Mouse (Mus musculus): ENCODE data around the gene Tsg101. TPM values are rescaled to one million over a fixed set of nuclear protein-coding genes. Genes with fewer than 3 reads are reported as not detected.
A peak's percentile ranks its signal among the peaks of the same experiment; 100 is the strongest.

Gene Tsg101
- polyA plus RNA-seq, 1 experiment from 2014 or later: 342 TPM

- Histone ChIP-seq H3K27ac (replicated peaks) (no peak within 1 kb of the TSS), H3K4me1 (replicated peaks) (no peaks in the 10 kb centered on the region), H3K4me2 (no peak within 1 kb of the TSS), H3K27me3 (no peaks in the 10 kb centered on the region), H3K9me3 (no peaks in the 10 kb centered on the region), H3K4me3 (no peak within 1 kb of the TSS), H3K9ac (no peak within 1 kb of the TSS), H3K36me3 (peaks cover 4% of the 10 kb centered on the region; the same call in 1 of the 2 replicates)
- ATAC-seq (ENCODE audit: low FRiP score, low read depth): no peak
- 29% methylated on average over 10 of the region's 10 CpGs for WGBS
These were observed 58.8 kb downstream of the Tsg101 start, which contains the start of gene Ldhc for GRCm38 (mm10) chr7:46860996-46861395. TSS of gene Ldhc (plus strand) at chr7:46861203.

- no peak overlapping the region for H3K4me3 ChIP-seq
- H3K27me3 ChIP-seq: no peaks in the 10 kb centered on the region
- WGBS: 64% methylated on average over 6 of the region's 6 CpGs
- ATAC-seq (ENCODE audit: low FRiP score, low read depth): no peak
- no peak overlapping the region for H3K27ac ChIP-seq (replicated peaks)
- H3K4me1 ChIP-seq (replicated peaks): no peaks in the 10 kb centered on the region
- H3K4me2 ChIP-seq: no peak overlapping the region
- no peaks in the 10 kb centered on the region for H3K9me3 ChIP-seq
- peaks cover 21% of the 10 kb centered on the region for H3K36me3 ChIP-seq
- H3K9ac ChIP-seq: no peak overlapping the region
These were observed 60.7 kb downstream of the Tsg101 start for GRCm38 (mm10) chr7:46859031-46859430.

GRCm38 (mm10) chr7:46857436-46857835 is 62.3 kb downstream of the Tsg101 start:
- ATAC-seq (ENCODE audit: low FRiP score, low read depth): no peak
- no peak overlapping the region for H3K4me2 ChIP-seq
- no peak overlapping the region for H3K27ac ChIP-seq (replicated peaks)
- no peak overlapping the region for H3K9ac ChIP-seq
- H3K27me3 ChIP-seq: no peaks in the 10 kb centered on the region
- no peak overlapping the region for H3K4me3 ChIP-seq
- H3K9me3 ChIP-seq: no peaks in the 10 kb centered on the region
- 79% methylated on average over 9 of the region's 9 CpGs for WGBS
- no peaks in the 10 kb centered on the region for H3K4me1 ChIP-seq (replicated peaks)
- peaks cover 34% of the 10 kb centered on the region for H3K36me3 ChIP-seq

- H3K9me3 ChIP-seq: no peaks in the 10 kb centered on the region
- H3K27me3 ChIP-seq: no peaks in the 10 kb centered on the region
- H3K4me1 ChIP-seq (replicated peaks): no peaks in the 10 kb centered on the region
- no peak overlapping the region for H3K4me3 ChIP-seq
- H3K27ac ChIP-seq (replicated peaks): no peak overlapping the region
- no peak for ATAC-seq (ENCODE audit: low FRiP score, low read depth)
- H3K4me2 ChIP-seq: no peak overlapping the region
- WGBS: 77% methylated on average over 7 of the region's 7 CpGs
- H3K9ac ChIP-seq: no peak overlapping the region
- peaks cover 48% of the 10 kb centered on the region for H3K36me3 ChIP-seq
These were observed 63.8 kb downstream of the Tsg101 start for GRCm38 (mm10) chr7:46855866-46856560.

- no peaks in the 10 kb centered on the region for H3K4me1 ChIP-seq (replicated peaks)
- H3K27ac ChIP-seq (replicated peaks): no peak overlapping the region
- no peak overlapping the region for H3K4me2 ChIP-seq
- no peak overlapping the region for H3K9ac ChIP-seq
- peaks cover 71% of the 10 kb centered on the region for H3K36me3 ChIP-seq
- no peaks in the 10 kb centered on the region for H3K27me3 ChIP-seq
- WGBS: 84% methylated on average over 9 of the region's 9 CpGs
- no peak overlapping the region for H3K4me3 ChIP-seq
- ATAC-seq (ENCODE audit: low FRiP score, low read depth): no peak
- H3K9me3 ChIP-seq: no peaks in the 10 kb centered on the region
These were observed 66.4 kb downstream of the Tsg101 start for GRCm38 (mm10) chr7:46853365-46853764.

GRCm38 (mm10) chr7:46852666-46853065 is 67.1 kb downstream of the Tsg101 start:
- Histone ChIP-seq H3K36me3 (peaks cover 74% of the 10 kb centered on the region), H3K27ac (replicated peaks) (no peak overlapping the region), H3K9ac (no peak overlapping the region), H3K9me3 (no peaks in the 10 kb centered on the region), H3K4me2 (no peak overlapping the region), H3K4me3 (no peak overlapping the region), H3K27me3 (no peaks in the 10 kb centered on the region), H3K4me1 (replicated peaks) (0 out of 2 replicates have a peak, but pooled peaks cover 2% of the 10 kb centered on the region)
- 87% methylated on average over 1 of the region's 1 CpGs for WGBS
- ATAC-seq (ENCODE audit: low FRiP score, low read depth): no peak

- no peaks in the 10 kb centered on the region for H3K9me3 ChIP-seq
- no peak overlapping the region for H3K9ac ChIP-seq
- WGBS: 48% methylated on average over 7 of the region's 7 CpGs
- H3K4me1 ChIP-seq (replicated peaks): peaks cover 12% of the 10 kb centered on the region
- no peak overlapping the region for H3K4me2 ChIP-seq
- no peak overlapping the region for H3K27ac ChIP-seq (replicated peaks)
- H3K36me3 ChIP-seq: peaks cover 70% of the 10 kb centered on the region
- no peaks in the 10 kb centered on the region for H3K27me3 ChIP-seq
- no peak for ATAC-seq (ENCODE audit: low FRiP score, low read depth)
- no peak overlapping the region for H3K4me3 ChIP-seq
These were observed 68.7 kb downstream of the Tsg101 start for GRCm38 (mm10) chr7:46851026-46851425.

- no peak overlapping the region for H3K27ac ChIP-seq (replicated peaks)
- no peak overlapping the region for H3K4me3 ChIP-seq
- 68% methylated on average over 5 of the region's 5 CpGs for WGBS
- no peak for ATAC-seq (ENCODE audit: low FRiP score, low read depth)
- H3K9ac ChIP-seq: no peak overlapping the region
- H3K36me3 ChIP-seq: peaks cover 55% of the 10 kb centered on the region
- no peaks in the 10 kb centered on the region for H3K9me3 ChIP-seq
- H3K27me3 ChIP-seq: no peaks in the 10 kb centered on the region
- H3K4me1 ChIP-seq (replicated peaks): peaks cover 21% of the 10 kb centered on the region
- H3K4me2 ChIP-seq: no peak overlapping the region
These were observed 70.5 kb downstream of the Tsg101 start for GRCm38 (mm10) chr7:46849287-46849686.

GRCm38 (mm10) chr7:46846486-46847244 is 73.1 kb downstream of the Tsg101 start:
- peak; percentile 65 for ATAC-seq (ENCODE audit: low FRiP score, low read depth)
- Histone ChIP-seq H3K4me3 (peak overlapping the region; percentile 91), H3K27ac (replicated peaks) (peak overlapping the region; percentile 91), H3K9me3 (no peaks in the 10 kb centered on the region), H3K4me2 (peak overlapping the region; percentile 93), H3K36me3 (peaks cover 33% of the 10 kb centered on the region), H3K27me3 (no peaks in the 10 kb centered on the region), H3K9ac (peak overlapping the region; percentile 90), H3K4me1 (replicated peaks) (peaks cover 21% of the 10 kb centered on the region)
- WGBS: 3% methylated on average over 28 of the region's 28 CpGs

- no peak for ATAC-seq (ENCODE audit: low FRiP score, low read depth)
- Histone ChIP-seq H3K9ac (peak overlapping the region; percentile 90), H3K27ac (replicated peaks) (peak overlapping the region; percentile 91), H3K36me3 (peaks cover 26% of the 10 kb centered on the region), H3K4me1 (replicated peaks) (peaks cover 21% of the 10 kb centered on the region), H3K9me3 (no peaks in the 10 kb centered on the region), H3K4me3 (peak overlapping the region; percentile 91), H3K27me3 (no peaks in the 10 kb centered on the region), H3K4me2 (peak overlapping the region; percentile 93)
- 0% methylated on average over 36 of the region's 36 CpGs for WGBS
These were observed 73.7 kb downstream of the Tsg101 start for GRCm38 (mm10) chr7:46845978-46846485.

GRCm38 (mm10) chr7:46845211-46845977 is 74.4 kb downstream of the Tsg101 start:
- H3K9ac ChIP-seq: peak overlapping the region; percentile 90
- no peaks in the 10 kb centered on the region for H3K9me3 ChIP-seq
- peak overlapping the region; percentile 91 for H3K4me3 ChIP-seq
- peaks cover 21% of the 10 kb centered on the region for H3K4me1 ChIP-seq (replicated peaks)
- WGBS: under 1% methylated on average over 50 of the region's 51 CpGs
- H3K27me3 ChIP-seq: no peaks in the 10 kb centered on the region
- ATAC-seq (ENCODE audit: low FRiP score, low read depth): peak; percentile 91
- peak overlapping the region; percentile 93 for H3K4me2 ChIP-seq
- peak overlapping the region; percentile 91 for H3K27ac ChIP-seq (replicated peaks)
- peaks cover 22% of the 10 kb centered on the region for H3K36me3 ChIP-seq
